Mouse (Mus musculus): ENCODE results near the gene Ipo4.
A peak's percentile ranks its signal among the peaks of the same experiment; 100 is the strongest.

Ipo4 gene

GRCm38 (mm10) chr14:55635523-55636007 lies at the start of gene Ipo4:
TSS of gene Ipo4 (minus strand) at chr14:55635957.
- DNase-seq (ENCODE audit: low read depth): peak; percentile 88

- DNase-seq (ENCODE audit: low read depth): no peak
These were observed 46.3 kb upstream of the Ipo4 start for GRCm38 (mm10) chr14:55682118-55682493.

- DNase-seq (ENCODE audit: low read depth): peak; percentile 95
These were observed 45.7 kb upstream of the Ipo4 start, which contains the start of gene Tinf2 for GRCm38 (mm10) chr14:55681160-55682117. TSS of gene Tinf2 (minus strand) at chr14:55681820.

GRCm38 (mm10) chr14:55677615-55678014 lies 41.9 kb upstream of the Ipo4 start:
- DNase-seq (ENCODE audit: low read depth): no peak

- DNase-seq (ENCODE audit: low read depth): no peak
These were observed 36.9 kb upstream of the Ipo4 start for GRCm38 (mm10) chr14:55672741-55673060.

GRCm38 (mm10) chr14:55671833-55672740 lies 36.3 kb upstream of the Ipo4 start, which contains the start of the genes Gmpr2 and Nedd8:
TSS of gene Gmpr2 (plus strand) at chr14:55671941.
TSS of gene Nedd8 (minus strand) at chr14:55672124.
- peak; percentile 90 for DNase-seq (ENCODE audit: low read depth)

- no peak for DNase-seq (ENCODE audit: low read depth)
These were observed 35.7 kb upstream of the Ipo4 start for GRCm38 (mm10) chr14:55671486-55671832.

- DNase-seq (ENCODE audit: low read depth): no peak
These were observed 24.9 kb upstream of the Ipo4 start for GRCm38 (mm10) chr14:55660636-55661035.

- peak; percentile 81 for DNase-seq (ENCODE audit: low read depth)
These were observed 24.3 kb upstream of the Ipo4 start, which contains the start of gene Mdp1 for GRCm38 (mm10) chr14:55659960-55660573. TSS of gene Mdp1 (minus strand) at chr14:55660508.

- DNase-seq (ENCODE audit: low read depth): no peak
These were observed 22.3 kb upstream of the Ipo4 start for GRCm38 (mm10) chr14:55658011-55658410.

- DNase-seq (ENCODE audit: low read depth): no peak
These were observed 21.2 kb upstream of the Ipo4 start for GRCm38 (mm10) chr14:55656935-55657334.

- DNase-seq (ENCODE audit: low read depth): no peak
These were observed 15.8 kb upstream of the Ipo4 start for GRCm38 (mm10) chr14:55651528-55651927.

GRCm38 (mm10) chr14:55649884-55650283 lies 14.1 kb upstream of the Ipo4 start, which contains the start of gene Tssk4:
TSS of gene Tssk4 (plus strand) at chr14:55650184.
- no peak for DNase-seq (ENCODE audit: low read depth)

GRCm38 (mm10) chr14:55644261-55644888 lies 8.6 kb upstream of the Ipo4 start:
- DNase-seq (ENCODE audit: low read depth): no peak

- peak; percentile 62 for DNase-seq (ENCODE audit: low read depth)
These were observed 7.5 kb upstream of the Ipo4 start, which contains the start of gene Tm9sf1 for GRCm38 (mm10) chr14:55643060-55643907. TSS of gene Tm9sf1 (minus strand) at chr14:55643806.

- no peak for DNase-seq (ENCODE audit: low read depth)
These were observed 6.9 kb upstream of the Ipo4 start for GRCm38 (mm10) chr14:55642679-55643059.

GRCm38 (mm10) chr14:55641291-55641690 lies 5.5 kb upstream of the Ipo4 start:
- no peak for DNase-seq (ENCODE audit: low read depth)

- no peak for DNase-seq (ENCODE audit: low read depth)
These were observed 5.1 kb upstream of the Ipo4 start for GRCm38 (mm10) chr14:55640816-55641215.

GRCm38 (mm10) chr14:55637795-55638194 lies 2.0 kb upstream of the Ipo4 start, which contains the start of gene Gm49378:
TSS of gene Gm49378 (minus strand) at chr14:55637895.
- DNase-seq (ENCODE audit: low read depth): no peak

- DNase-seq (ENCODE audit: low read depth): no peak
These were observed 759 bp downstream of the Ipo4 start for GRCm38 (mm10) chr14:55634874-55635522.
